Mouse (Mus musculus) heart, postnatal 0 days (tissue): ENCODE measurements around the gene Pole4.
"Not testable (repeated sequence)": the region's sequence is repeated elsewhere in the genome, so short reads cannot be mapped to it uniquely, and the experiment has no call there.

ENCODE experiments used
- CTCF ChIP-seq: IDR thresholded peaks from 2 replicates; pipeline ENCODE4 v1.5.1; 2016; ENCODE audit warnings: antibody characterized with exemption, control low read depth, low read depth
- EP300 ChIP-seq: IDR thresholded peaks from 2 replicates; pipeline ENCODE4 v1.6.1; 2016; ENCODE audit warnings: antibody characterized with exemption, low read depth

DNA sequence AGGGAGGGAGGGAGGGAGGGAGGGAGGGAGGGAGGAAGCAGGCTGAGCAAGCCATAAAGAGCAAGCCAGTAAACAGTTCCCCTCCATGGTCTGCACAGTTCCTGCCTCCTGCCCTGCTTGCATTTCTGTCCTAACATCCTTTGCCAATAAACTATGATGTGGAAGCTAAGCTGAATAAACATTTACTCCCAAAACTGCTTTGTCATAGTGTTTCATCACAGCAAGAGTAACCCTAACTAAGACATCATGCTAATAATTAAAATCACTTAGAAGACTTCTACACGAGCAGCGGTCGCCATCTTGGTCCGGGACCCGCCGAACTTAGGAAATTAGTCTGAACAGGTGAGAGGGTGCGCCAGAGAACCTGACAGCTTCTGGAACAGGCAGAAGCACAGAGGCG, 79.8 kb downstream of the Pole4 start:
- TF ChIP-seq EP300, CTCF: not testable (repeated sequence)
